Mouse (Mus musculus) ES-Bruce4 (cell line): ENCODE data around the gene Wdr6. TPM values are rescaled to one million over a fixed set of nuclear protein-coding genes. Genes with fewer than 3 reads are reported as not detected.

Experiments
- H3K27ac ChIP-seq: 2 replicates; pipeline ENCODE4 v1.5.1; 2012; ENCODE audit warnings: low read length, inconsistent platforms; ENCODE audit not compliant: insufficient read depth
- H3K27me3 ChIP-seq: 2 replicates; pipeline ENCODE4 v1.6.1; 2012; ENCODE audit warnings: mild to moderate bottlenecking, low read length, inconsistent platforms; ENCODE audit not compliant: control insufficient read depth, poor library complexity, insufficient read depth, severe bottlenecking
- H3K36me3 ChIP-seq: 2 replicates; pipeline ENCODE4 v1.6.1; 2012; ENCODE audit warnings: inconsistent platforms, mild to moderate bottlenecking, low read length, moderate library complexity; ENCODE audit not compliant: control insufficient read depth, poor library complexity, insufficient read depth, severe bottlenecking
- H3K4me1 ChIP-seq: one replicate; pipeline ENCODE4 v1.8.1; 2011; ENCODE audit warnings: low read length; ENCODE audit not compliant: control insufficient read depth, insufficient read depth
- H3K4me3 ChIP-seq: 2 replicates; pipeline ENCODE4 v1.5.1; 2011; ENCODE audit warnings: low read depth, mild to moderate bottlenecking, low read length
- H3K9ac ChIP-seq: 2 replicates; pipeline ENCODE4 v1.6.1; 2012; ENCODE audit warnings: low read depth, mild to moderate bottlenecking, inconsistent platforms; ENCODE audit not compliant: poor library complexity, severe bottlenecking
- H3K9me3 ChIP-seq: replicated peaks from 2 replicates; pipeline ENCODE4 v1.6.1; 2012; ENCODE audit warnings: mild to moderate bottlenecking, low read length, inconsistent platforms; ENCODE audit not compliant: control insufficient read depth, poor library complexity, insufficient read depth, severe bottlenecking
- CTCF ChIP-seq: IDR thresholded peaks from one replicate; pipeline ENCODE4 v1.8.1; 2011; ENCODE audit warnings: low read depth, low read length
- EP300 ChIP-seq: IDR thresholded peaks from 2 replicates; pipeline ENCODE4 v1.6.1; 2011; ENCODE audit warnings: low read depth, low read length; ENCODE audit not compliant: insufficient read depth
- POLR2A ChIP-seq: IDR thresholded peaks from one replicate; pipeline ENCODE4 v1.8.1; 2011; ENCODE audit warnings: low read length; ENCODE audit not compliant: insufficient read depth
- polyA plus RNA-seq: library from polyadenylated mRNA; stranded (reverse); fragments of >200 nt; gene quantifications from 2 replicates; pipeline ENCODE4 v1.2.4, GENCODE M21; 2011; ENCODE audit warnings: low read depth; ENCODE audit not compliant: missing spikeins, insufficient read depth, insufficient read length

The Wdr6 gene
- polyA plus RNA-seq, 1 experiment, result 24.7 TPM

DNA sequence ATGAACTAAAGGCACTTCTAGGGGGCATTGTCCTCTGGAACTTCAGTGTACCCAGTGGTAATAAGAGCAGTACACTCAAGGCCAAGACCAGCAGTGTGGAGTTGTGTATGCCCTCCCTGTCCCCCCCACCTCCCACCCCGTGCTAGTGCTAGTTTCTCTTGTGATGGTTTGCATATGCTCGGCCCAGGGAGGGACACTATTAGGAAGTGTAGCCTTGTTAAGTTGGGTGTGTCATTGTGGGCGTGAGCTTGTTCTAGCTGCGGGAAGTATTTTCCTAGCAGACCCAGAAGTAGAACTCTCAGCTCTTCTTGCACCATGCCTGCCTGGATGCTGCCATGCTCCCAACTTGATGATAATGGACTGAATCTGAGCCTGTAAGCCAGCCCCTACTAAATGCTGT, 23.4 kb upstream of the Wdr6 start:
- Histone ChIP-seq H3K9me3 (no peaks in the 10 kb centered on the region), H3K4me1 (peaks cover 3% of the 10 kb centered on the region), H3K27me3 (no peaks in the 10 kb centered on the region), H3K27ac (no peak overlapping the region), H3K9ac (no peak overlapping the region), H3K36me3 (peaks cover 19% of the 10 kb centered on the region), H3K4me3 (no peak overlapping the region)
- TF ChIP-seq POLR2A (no peak), EP300 (no peak), CTCF (no peak)

DNA sequence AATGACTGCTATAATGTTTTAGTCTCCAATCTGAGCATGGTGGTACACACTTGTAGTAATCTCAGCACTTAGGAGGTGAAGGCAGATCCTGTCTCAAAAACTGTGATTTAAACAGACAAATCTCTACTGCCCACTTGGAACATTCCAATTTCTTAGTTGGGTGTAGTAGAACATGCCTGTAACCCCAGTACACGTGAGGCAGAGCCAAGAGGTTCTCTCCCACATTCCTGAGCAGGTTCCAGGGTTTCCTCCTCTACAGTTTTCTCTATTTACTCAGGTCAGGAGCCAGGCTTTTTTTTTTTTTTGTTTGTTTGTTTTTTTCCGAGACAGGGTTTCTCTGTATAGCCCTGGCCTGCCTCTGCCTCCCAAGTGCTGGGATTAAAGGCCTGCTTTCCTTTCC, 21.5 kb upstream of the Wdr6 start:
- no peak for TF ChIP-seq POLR2A
- TF ChIP-seq CTCF, result no peak
- TF ChIP-seq EP300, result no peak
- Histone ChIP-seq H3K9me3 (no peaks in the 10 kb centered on the region), H3K4me3 (no peak overlapping the region), H3K9ac (no peak overlapping the region), H3K27ac (no peak overlapping the region), H3K36me3 (peaks cover 11% of the 10 kb centered on the region), H3K4me1 (peaks cover 3% of the 10 kb centered on the region), H3K27me3 (no peaks in the 10 kb centered on the region)

DNA sequence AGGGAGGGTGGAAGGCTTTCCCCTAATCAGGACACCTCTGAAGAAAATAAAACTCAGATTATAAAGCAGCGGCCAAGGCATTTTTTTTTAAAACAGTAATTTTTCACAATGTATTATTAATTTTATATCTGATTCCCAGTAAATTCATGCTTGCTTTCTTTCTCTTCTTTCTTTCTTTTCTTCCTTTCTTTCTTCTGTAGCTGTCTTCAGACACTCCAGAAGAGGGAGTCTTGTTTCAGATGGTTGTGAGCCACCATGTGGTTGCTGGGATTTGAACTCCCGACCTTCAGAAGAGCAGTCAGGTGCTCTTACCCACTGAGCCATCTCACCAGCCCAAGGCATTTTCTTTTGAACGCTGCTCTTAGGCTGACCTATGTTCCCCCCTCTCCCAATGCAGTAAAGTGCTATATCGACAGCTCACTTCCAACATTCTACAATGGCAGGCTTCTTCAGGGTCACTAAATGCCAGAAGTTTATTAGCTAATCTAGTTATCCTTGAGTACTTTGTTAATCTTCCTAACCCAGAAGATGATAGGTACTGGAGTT, 20.6 kb upstream of the Wdr6 start:
- Histone ChIP-seq H3K4me3 (no peak overlapping the region), H3K27ac (no peak overlapping the region), H3K4me1 (peaks cover under 1% of the 10 kb centered on the region), H3K9me3 (no peaks in the 10 kb centered on the region), H3K27me3 (no peaks in the 10 kb centered on the region), H3K9ac (no peak overlapping the region), H3K36me3 (peaks cover 8% of the 10 kb centered on the region)
- TF ChIP-seq CTCF (no peak), POLR2A (no peak), EP300 (no peak)

DNA sequence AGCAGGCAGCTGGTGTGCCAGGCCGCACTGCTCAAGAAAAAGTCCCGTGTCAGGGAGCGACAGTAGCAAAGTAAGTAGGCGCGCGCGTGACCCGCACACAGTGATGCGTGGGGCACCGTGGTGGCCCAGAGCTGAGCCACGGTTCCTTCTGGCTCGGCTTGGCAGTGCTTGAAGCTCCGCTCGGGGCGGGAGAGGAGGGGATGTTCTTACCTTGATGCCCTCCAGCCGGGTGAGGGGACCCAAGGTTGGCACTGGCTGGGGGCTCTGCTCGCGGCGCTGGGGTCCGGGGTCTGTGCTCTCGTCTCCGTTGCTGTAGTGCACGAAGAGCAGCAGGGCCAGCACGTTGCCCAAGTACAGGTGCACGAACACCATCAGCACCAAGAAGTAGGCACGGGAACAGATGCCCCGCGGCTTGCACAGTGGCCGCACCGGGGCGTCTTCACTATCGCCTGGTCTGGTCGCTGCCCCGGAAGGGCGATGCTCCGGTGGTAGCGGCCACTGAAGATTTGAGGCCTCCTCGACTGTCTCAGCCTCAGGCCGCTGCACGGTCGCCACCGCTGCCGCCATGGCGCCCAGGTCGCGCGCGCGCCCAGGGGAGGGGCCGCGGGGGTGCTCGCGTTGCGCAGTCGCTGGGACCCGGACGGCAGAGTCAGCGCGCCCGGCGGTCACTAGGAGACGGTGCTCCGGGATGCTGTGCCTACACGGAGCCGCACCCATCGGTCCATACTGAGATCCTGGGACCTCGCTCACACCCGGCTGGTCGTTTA, 18.6 kb upstream of the Wdr6 start, which contains the start of gene P4htm:
Gene P4htm (minus strand): TSS at position 670 of the 767 bp plus-strand sequence.
- Histone ChIP-seq H3K27ac (no peak within 1 kb of the TSS), H3K4me1 (no peaks in the 10 kb centered on the region), H3K36me3 (no peaks in the 10 kb centered on the region), H3K4me3 (peak within 1 kb of the TSS; percentile 68), H3K27me3 (no peaks in the 10 kb centered on the region), H3K9me3 (no peaks in the 10 kb centered on the region), H3K9ac (peak within 1 kb of the TSS; percentile 76)
- TF ChIP-seq EP300, result no peak

DNA sequence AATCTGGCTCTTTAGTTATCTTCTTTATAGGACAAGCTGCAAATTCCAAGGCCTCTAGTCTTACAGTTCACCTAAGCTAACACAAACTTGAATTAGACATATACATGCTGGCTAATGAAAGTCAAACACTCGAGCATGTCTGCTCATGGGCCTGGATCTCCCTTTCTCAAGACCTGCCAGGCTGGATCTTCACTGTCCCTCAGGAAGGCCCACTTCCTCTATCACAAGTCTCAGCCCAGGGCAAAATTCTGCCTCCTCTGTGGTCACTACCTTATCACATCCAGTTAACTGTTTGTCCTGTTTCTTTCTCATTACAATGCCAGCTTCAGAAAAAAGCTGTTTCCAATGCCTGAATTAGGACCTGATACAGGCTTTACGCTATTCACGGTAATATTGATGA, 15.8 kb upstream of the Wdr6 start:
- Histone ChIP-seq H3K9ac (no peak overlapping the region), H3K9me3 (no peaks in the 10 kb centered on the region), H3K4me3 (no peak overlapping the region), H3K27me3 (no peaks in the 10 kb centered on the region), H3K27ac (no peak overlapping the region), H3K4me1 (no peaks in the 10 kb centered on the region), H3K36me3 (no peaks in the 10 kb centered on the region)
- TF ChIP-seq POLR2A, result no peak
- TF ChIP-seq CTCF, result no peak
- no peak for TF ChIP-seq EP300

DNA sequence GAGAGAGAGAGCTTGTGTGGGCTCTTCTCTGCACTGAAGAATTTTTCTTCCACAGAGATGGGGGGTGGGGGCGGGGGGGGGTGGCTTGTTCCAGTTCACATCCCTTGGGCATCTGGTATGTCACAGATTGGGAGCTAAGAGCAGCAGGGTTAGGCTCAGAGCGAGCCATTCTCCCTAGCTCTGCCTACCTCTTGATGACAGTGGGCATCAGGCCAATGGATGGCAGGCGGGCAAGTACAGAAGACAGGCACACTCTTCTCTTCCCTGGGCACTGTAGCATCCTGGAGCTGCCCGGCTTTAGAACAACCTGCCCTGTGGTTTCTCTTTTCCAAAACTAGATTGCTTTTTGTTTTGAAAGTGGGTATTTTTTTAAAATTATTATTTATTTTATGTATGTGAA, 12.9 kb upstream of the Wdr6 start:
- H3K4me1 ChIP-seq, result peaks cover 11% of the 10 kb centered on the region
- H3K27me3 ChIP-seq, result no peaks in the 10 kb centered on the region
- H3K4me3 ChIP-seq, result no peak overlapping the region
- H3K27ac ChIP-seq, result no peak overlapping the region
- no peaks in the 10 kb centered on the region for H3K36me3 ChIP-seq
- H3K9ac ChIP-seq, result no peak overlapping the region
- H3K9me3 ChIP-seq, result no peaks in the 10 kb centered on the region
- TF ChIP-seq EP300 (no peak), CTCF (no peak), POLR2A (no peak)
